Mouse (Mus musculus) intestine, embryonic 14.5 days (tissue): ENCODE measurements around the gene Dnajc30. TPM values are rescaled to one million over a fixed set of nuclear protein-coding genes. Genes with fewer than 3 reads are reported as not detected.

Experiments
- ATAC-seq: fragments of 200-750 bp; cut with Nextera tagmentation; replicated peaks from 2 replicates; pipeline ENCODE4 v1.8.0; 2017; ENCODE audit warnings: low read depth, moderate number of reproducible peaks, moderate TSS enrichment, moderate library complexity; ENCODE audit not compliant: low FRiP score, low TSS enrichment
- DNase-seq: peaks from one replicate; pipeline ENCODE4 v3.0.0-alpha.2; 2018; ENCODE audit warnings: low spot score
- H3K27ac ChIP-seq: fragments of 300-500 bp; sonication (generic); 2 replicates; pipeline ENCODE4 v1.5.1; 2014; ENCODE audit warnings: low read depth, mild to moderate bottlenecking, control low read depth
- H3K27me3 ChIP-seq: fragments of 300-500 bp; sonication (generic); replicated peaks from 2 replicates; pipeline ENCODE4 v1.6.1; 2014; ENCODE audit warnings: low read length, control low read depth; ENCODE audit not compliant: control insufficient read depth, insufficient read depth
- H3K36me3 ChIP-seq: fragments of 300-500 bp; sonication (generic); 2 replicates; pipeline ENCODE4 v1.6.1; 2014; ENCODE audit warnings: low read length, control low read depth; ENCODE audit not compliant: control insufficient read depth, insufficient read depth
- H3K4me1 ChIP-seq: fragments of 300-500 bp; sonication (generic); replicated peaks from 2 replicates; pipeline ENCODE4 v1.6.1; 2014; ENCODE audit warnings: low read length, control low read depth, mixed read lengths; ENCODE audit not compliant: control insufficient read depth, insufficient read depth
- H3K4me2 ChIP-seq: fragments of 300-500 bp; sonication (generic); 2 replicates; pipeline ENCODE4 v1.6.1; 2014; ENCODE audit warnings: low read length
- H3K4me3 ChIP-seq: fragments of 300-500 bp; sonication (generic); 2 replicates; pipeline ENCODE4 v1.5.1; 2014; ENCODE audit warnings: low read depth, low read length, control low read depth, mixed read lengths
- H3K9ac ChIP-seq: fragments of 300-500 bp; sonication (generic); 2 replicates; pipeline ENCODE4 v1.6.1; 2014; ENCODE audit warnings: mild to moderate bottlenecking, low read length
- H3K9me3 ChIP-seq: fragments of 300-500 bp; sonication (generic); 2 replicates; pipeline ENCODE4 v1.6.1; 2016; ENCODE audit warnings: low read length, control low read depth; ENCODE audit not compliant: control insufficient read depth
- WGBS: fragments of 180-500 bp; shearing (Covaris S2); extraction: QIAGEN DNeasy Blood & Tissue Kit; methylation state at CpG from one replicate; pipeline ENCODE4 v1.1.7; 2014; 5-methylcytosine and 5-hydroxymethylcytosine counted together
- polyA plus RNA-seq: library from polyadenylated mRNA; unstranded; fragments of >200 nt; fragmentation: Nextera tagmentation; extraction: Ambion mirVana; gene quantifications from 2 replicates; pipeline ENCODE4 v1.2.1, GENCODE M21; 2014

Dnajc30 gene
- polyA plus RNA-seq, 1 experiment from 2014 or later = 32.5 TPM

DNA sequence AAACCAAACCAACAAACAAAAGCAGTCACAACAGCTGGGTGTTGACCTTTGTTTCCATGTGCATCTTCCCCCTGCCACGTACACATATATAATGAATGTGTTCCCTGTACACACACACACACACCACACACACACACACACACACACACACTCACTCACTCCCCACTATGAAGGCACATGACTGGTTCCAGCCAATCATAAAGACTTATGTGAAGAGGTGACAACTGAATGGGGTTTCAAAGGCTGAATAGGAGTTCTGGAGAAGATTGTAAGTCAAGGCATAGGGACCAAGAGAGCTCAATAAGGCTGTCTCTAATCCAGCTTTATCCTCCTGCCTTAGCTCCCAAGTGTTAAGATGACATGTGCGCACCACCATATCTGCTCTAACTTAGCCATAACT lies 15.6 kb downstream of the Dnajc30 start:
- H3K27me3 ChIP-seq = 0 out of 2 replicates have a peak, but pooled peaks cover 2% of the 10 kb centered on the region
- peaks cover 9% of the 10 kb centered on the region for H3K4me1 ChIP-seq
- 92% methylated on average over 2 of the region's 2 CpGs for WGBS
- no peak overlapping the region for H3K27ac ChIP-seq
- no peak overlapping the region for H3K9ac ChIP-seq
- H3K4me2 ChIP-seq = no peak overlapping the region
- DNase-seq (no peak), ATAC-seq (no peak)
- H3K9me3 ChIP-seq = no peaks in the 10 kb centered on the region
- peaks cover 7% of the 10 kb centered on the region for H3K36me3 ChIP-seq
- no peak overlapping the region for H3K4me3 ChIP-seq

DNA sequence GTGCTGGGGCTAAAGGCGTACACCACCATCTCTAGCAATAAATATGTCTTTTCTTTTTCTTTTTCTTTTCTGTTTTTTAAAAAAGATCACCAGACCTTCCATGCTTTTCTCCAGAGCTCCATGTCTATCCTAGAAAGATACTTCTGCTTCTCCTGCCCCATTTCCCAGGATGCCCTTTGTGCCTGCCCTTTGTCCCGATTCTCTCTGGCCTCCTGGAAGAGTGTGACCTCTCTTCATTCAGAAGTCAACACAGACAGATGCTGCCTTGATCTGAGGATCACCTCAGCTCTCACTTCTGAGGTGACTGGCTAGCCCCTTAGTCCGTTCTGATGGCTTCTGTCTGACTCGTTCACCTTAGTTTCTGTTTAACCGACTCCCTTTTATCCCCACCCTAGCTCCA lies 16.5 kb downstream of the Dnajc30 start:
- peaks cover under 1% of the 10 kb centered on the region; the same call in 1 of the 2 replicates for H3K36me3 ChIP-seq
- no peak for ATAC-seq
- no peak for DNase-seq
- H3K4me3 ChIP-seq = no peak overlapping the region
- no peak overlapping the region for H3K4me2 ChIP-seq
- 86% methylated on average over 5 of the region's 5 CpGs for WGBS
- no peak overlapping the region for H3K27ac ChIP-seq
- no peaks in the 10 kb centered on the region for H3K9me3 ChIP-seq
- 0 out of 2 replicates have a peak, but pooled peaks cover 2% of the 10 kb centered on the region for H3K27me3 ChIP-seq
- peaks cover 9% of the 10 kb centered on the region for H3K4me1 ChIP-seq
- H3K9ac ChIP-seq = no peak overlapping the region

DNA sequence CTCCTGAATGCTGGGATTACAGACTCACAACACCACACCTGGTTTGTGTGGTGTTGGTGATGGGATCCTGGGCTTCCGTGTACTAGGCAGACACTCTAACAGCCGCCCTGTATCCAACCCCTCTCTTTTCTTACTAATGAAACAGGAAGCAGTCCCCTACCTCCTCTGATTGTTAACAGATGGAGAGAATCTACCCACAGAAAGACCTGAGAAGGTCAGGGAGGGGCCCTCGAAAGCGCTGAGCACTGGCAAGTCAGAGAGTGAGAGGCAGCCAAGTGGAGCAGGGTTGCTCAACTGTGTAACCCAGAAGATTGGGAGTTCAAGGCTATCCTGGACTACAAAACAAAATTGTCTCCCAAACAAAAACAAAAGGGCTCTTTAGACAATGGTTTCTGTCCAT lies 22.9 kb downstream of the Dnajc30 start:
- H3K4me2 ChIP-seq = no peak overlapping the region
- H3K4me3 ChIP-seq = no peak overlapping the region
- ATAC-seq (no peak), DNase-seq (no peak)
- no peaks in the 10 kb centered on the region for H3K9me3 ChIP-seq
- no peaks in the 10 kb centered on the region for H3K36me3 ChIP-seq
- no peak overlapping the region for H3K27ac ChIP-seq
- H3K9ac ChIP-seq = no peak overlapping the region
- peaks cover 41% of the 10 kb centered on the region for H3K27me3 ChIP-seq
- WGBS = 58% methylated on average over 4 of the region's 4 CpGs
- H3K4me1 ChIP-seq = no peaks in the 10 kb centered on the region

DNA sequence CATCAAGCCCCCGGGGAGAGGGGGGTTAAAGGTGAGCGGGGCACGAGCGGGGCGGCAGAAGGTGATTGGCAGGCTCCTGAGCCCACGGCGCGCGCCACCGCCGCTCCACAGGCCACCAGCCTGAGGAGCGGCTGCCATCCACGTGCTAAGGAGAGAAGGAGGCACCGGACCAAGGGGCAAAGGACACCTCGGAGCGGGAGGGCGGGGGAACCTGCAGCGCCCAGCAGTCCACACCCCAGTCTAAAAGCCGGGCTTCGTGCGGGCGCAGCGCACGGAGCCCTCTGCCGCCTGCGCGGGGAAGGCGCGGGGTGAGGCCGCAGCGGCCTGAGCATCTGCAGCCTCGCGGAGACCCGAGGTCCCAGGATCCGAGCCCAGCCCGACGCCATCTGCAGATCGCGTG lies 25.7 kb downstream of the Dnajc30 start, which contains the start of gene Mlxipl:
Mlxipl (plus strand) TSS at position 238 of the 400 bp plus-strand sequence.
- H3K27me3 ChIP-seq = peaks cover 53% of the 10 kb centered on the region
- H3K9ac ChIP-seq = no peak within 1 kb of the TSS

DNA sequence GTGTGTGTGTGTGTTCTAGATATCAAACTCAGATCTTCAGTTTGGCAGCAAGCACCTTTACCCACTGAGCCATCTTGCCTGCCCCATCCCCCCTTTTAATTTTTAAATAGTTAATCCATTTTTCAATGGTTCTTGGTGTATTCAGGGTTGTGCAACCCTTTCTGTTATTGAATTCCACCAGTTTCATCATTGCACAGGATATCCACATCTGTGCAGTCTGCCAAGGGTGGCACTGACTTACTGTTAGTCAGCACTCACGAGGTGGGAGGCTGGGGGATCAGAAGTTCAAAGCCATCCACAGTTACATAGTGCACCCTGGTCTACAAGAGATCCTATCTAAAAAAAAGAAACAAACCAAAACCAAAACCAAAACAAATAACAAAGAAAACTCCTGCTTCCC lies 37.0 kb downstream of the Dnajc30 start:
- Histone ChIP-seq H3K9me3 (no peaks in the 10 kb centered on the region), H3K27ac (no peak overlapping the region), H3K27me3 (peaks cover 13% of the 10 kb centered on the region; the same call in 1 of the 2 replicates), H3K4me3 (no peak overlapping the region), H3K36me3 (no peaks in the 10 kb centered on the region), H3K4me1 (no peaks in the 10 kb centered on the region), H3K9ac (no peak overlapping the region), H3K4me2 (no peak overlapping the region)
- DNase-seq (no peak), ATAC-seq (no peak)
- WGBS = 53% methylated on average over 1 of the region's 1 CpGs

More for the DNA sequence above, 25.7 kb downstream of the Dnajc30 start, which contains the start of gene Mlxipl:
- H3K36me3 ChIP-seq = no peaks in the 10 kb centered on the region
- H3K27ac ChIP-seq = no peak within 1 kb of the TSS
- no peaks in the 10 kb centered on the region for H3K9me3 ChIP-seq
- H3K4me1 ChIP-seq = no peaks in the 10 kb centered on the region
- peak; percentile 71 for ATAC-seq
- no peak for DNase-seq
- no peak within 1 kb of the TSS for H3K4me3 ChIP-seq
- 2% methylated on average over 39 of the region's 39 CpGs for WGBS
- H3K4me2 ChIP-seq = peak within 1 kb of the TSS; percentile 28

DNA sequence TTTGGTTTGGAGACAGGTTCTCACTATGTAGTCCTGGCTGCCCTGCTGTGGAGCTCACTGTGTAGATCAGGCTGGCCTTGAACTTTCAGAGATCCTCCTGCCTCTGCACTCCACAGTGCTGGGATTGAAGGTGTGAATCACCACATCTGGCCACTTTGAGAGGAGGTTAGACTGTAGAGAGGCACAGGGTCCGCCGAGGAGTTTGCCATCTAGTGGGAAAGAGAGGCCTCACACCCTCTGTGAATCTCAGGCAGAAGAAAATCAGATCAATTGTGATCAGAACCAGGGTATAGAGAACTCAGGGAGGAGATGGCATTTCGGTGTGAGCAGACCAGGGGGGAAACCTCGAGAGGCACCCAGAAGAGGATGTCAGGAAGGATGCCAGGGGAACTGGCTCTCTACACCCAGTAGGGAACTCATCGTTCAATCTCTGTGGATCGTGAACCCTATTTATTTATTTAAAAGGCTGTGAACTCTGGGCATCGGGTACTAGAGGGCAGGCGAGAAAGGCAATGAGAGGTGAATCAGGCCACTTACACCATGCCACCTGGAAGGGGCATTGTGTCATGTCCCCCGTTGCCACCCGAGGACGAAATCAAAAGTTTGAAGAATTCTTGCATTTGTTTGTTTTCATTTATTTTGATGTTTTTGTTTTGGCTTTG lies 40.1 kb downstream of the Dnajc30 start:
- Histone ChIP-seq H3K4me3 (no peak overlapping the region), H3K9ac (no peak overlapping the region), H3K4me2 (no peak overlapping the region), H3K27me3 (peaks cover 45% of the 10 kb centered on the region), H3K4me1 (no peaks in the 10 kb centered on the region; the same call in 1 of the 2 replicates), H3K9me3 (no peaks in the 10 kb centered on the region), H3K27ac (no peak overlapping the region), H3K36me3 (no peaks in the 10 kb centered on the region)
- ATAC-seq (no peak), DNase-seq (no peak)
- 65% methylated on average over 11 of the region's 11 CpGs for WGBS

DNA sequence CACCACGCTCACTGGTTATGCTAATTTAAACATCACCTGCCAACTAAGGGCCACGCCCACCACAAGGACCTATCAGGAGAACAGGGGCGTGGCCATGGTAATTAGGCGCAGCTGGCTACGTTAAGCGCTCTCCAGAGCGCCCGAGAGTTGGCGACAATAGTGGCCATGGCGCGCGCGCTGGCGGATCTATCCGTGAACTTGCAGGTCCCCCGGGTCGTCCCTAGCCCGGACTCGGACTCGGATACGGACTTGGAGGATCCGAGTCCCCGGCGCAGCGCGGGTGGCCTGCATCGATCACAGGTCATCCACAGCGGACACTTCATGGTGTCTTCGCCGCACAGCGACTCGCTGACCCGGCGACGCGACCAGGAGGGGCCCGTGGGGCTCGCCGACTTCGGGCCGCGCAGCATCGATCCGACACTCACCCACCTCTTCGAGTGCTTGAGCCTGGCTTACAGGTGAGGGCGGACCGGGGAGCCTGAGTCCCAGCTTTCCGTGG lies 42.8 kb downstream of the Dnajc30 start:
- WGBS = under 1% methylated on average over 48 of the region's 48 CpGs
- Histone ChIP-seq H3K4me2 (peak overlapping the region; percentile 93), H3K27ac (no peak overlapping the region), H3K9me3 (no peaks in the 10 kb centered on the region), H3K4me3 (peak overlapping the region; percentile 50), H3K36me3 (no peaks in the 10 kb centered on the region), H3K4me1 (no peaks in the 10 kb centered on the region; the same call in 1 of the 2 replicates), H3K9ac (peak overlapping the region; percentile 45; the same call in 1 of the 2 replicates), H3K27me3 (peaks cover 52% of the 10 kb centered on the region)
- peak; percentile 73 for ATAC-seq
- DNase-seq = peak; percentile 79

DNA sequence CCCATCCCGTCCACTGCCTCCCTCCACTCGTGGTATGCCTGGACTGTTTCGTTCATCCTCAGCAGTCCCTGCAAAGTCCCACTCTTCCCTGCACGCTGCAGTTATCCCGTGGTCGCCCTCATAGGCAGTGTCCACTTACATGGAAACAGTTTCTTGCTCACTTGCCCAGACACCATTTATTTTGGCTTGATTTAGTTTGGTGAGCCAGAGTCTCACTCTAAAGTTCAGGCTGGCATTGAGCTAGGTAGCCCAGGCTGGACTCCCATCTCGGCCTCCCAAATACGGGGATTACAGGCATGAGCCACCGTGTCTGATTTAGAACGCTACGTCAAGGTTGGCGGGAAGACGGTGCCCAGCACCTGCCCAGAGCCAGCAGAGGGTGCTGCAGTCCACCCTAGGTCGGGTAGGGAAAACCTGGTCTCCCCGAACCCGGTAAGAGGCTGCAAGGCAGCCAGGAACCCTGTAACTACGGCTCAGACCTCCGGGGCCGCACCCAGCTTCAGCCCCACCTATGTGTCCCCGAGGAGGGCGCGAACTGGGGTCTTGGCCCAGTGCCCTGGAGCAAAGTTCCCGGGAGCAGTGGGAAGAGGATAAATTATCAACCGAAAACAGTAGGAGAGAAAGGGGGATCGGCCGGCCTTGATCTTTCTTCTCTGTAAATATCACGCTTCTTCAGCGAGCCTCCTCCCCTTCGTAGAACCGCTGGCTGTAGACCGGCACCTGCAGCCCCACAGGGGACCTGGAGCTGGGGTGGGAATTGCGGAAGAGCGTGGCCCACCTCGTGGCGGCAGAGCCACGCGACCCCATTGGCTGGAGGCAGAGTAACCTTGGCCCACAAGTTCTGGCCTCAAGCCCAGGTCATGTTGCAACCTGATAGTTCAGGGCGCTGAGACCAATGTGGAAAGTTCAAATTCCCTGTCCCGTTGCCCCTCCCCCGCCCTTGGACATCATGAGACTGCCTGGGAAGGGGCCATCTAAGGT lies 43.8 kb downstream of the Dnajc30 start:
- H3K9me3 ChIP-seq = no peaks in the 10 kb centered on the region
- H3K4me2 ChIP-seq = peak overlapping the region; percentile 93
- H3K36me3 ChIP-seq = no peaks in the 10 kb centered on the region
- H3K27me3 ChIP-seq = peaks cover 52% of the 10 kb centered on the region
- peak; percentile 33; the same call in 1 of the 2 replicates for ATAC-seq
- H3K9ac ChIP-seq = 0 out of 2 replicates have a peak overlapping the region, but pooled peaks have one; percentile 1
- peak; percentile 80 for DNase-seq
- no peak overlapping the region for H3K27ac ChIP-seq
- no peaks in the 10 kb centered on the region; the same call in 1 of the 2 replicates for H3K4me1 ChIP-seq
- WGBS = 12% methylated on average over 40 of the region's 40 CpGs
- H3K4me3 ChIP-seq = peak overlapping the region; percentile 50
